Mouse (Mus musculus) cerebellum, postnatal 36 days (tissue): ENCODE measurements at regions not wholly inside any gene's neighbourhood (a gene's known extent, or its start where the extent isn't known, plus 50 kb on each side); places are given as distances from the start of the nearest gene placed in this dataset.
A peak's percentile ranks its signal among the peaks of the same experiment; 100 is the strongest.

Experiments used
- DNase-seq, 2 experiments: peaks; one replicate each; pipeline ENCODE4 v3.0.0; 2021 to 2022; ENCODE audit warnings: mixed read lengths in 2 of 2

DNA sequence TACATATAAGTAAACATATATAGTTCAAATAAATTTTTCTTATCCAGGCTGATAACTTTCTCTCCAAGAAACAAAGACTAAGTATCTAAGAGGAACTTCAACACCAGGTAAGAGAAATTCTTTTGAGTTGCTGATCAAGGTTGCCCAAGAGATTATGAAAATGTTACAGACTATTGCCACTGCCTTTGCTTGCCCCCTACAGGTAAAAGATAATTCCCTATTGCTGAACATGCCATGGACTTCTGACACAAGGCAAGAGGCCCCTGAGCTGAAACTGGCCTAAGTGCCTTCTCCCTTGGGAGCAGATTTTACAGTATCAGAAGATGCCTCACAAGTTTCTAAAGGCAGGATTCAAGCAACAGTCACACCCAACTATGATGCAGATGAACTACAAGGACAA is 2914.2 kb upstream of the Gm6569 start:
- DNase-seq: no peak

DNA sequence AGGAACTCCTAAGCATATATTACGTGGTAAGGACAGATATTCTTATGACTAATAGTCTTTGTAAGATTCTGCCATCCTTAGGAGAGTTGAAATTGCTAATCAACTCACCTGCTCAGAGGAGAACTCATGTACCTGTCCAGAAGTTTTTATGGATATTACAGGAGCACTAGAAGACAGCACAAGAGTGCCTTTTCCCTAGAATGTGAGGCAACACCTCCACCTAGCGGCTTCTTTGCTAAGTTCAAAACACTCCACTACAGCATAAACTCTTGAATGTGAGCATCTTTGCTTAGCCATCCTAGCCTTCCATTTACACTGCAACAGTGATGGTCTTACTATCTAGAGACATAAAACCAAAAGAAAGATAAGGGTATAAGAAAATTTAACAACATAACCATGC is 2913.5 kb upstream of the Gm6569 start:
- peak; percentile 43 to 50 for DNase-seq
